Mouse (Mus musculus) small intestine, adult 2 months (tissue): ENCODE results near the gene Gm10762.

ENCODE experiments used
- CTCF ChIP-seq: fragments of 200-500 bp; IDR thresholded peaks from 2 replicates; pipeline ENCODE4 v1.5.1; 2012; ENCODE audit warnings: low read depth, mild to moderate bottlenecking, control low read depth, inconsistent platforms, low read length, moderate library complexity, mixed read lengths; ENCODE audit not compliant: insufficient replicate concordance, insufficient read length; ENCODE audit errors: extremely low read depth
- POLR2A ChIP-seq: fragments of 200-500 bp; IDR thresholded peaks from 2 replicates; pipeline ENCODE4 v1.6.1; 2012; ENCODE audit warnings: low read depth, mild to moderate bottlenecking, control low read depth, inconsistent platforms, low read length, moderate library complexity

GRCm38 (mm10) chr2:128954186-128954585 lies 13.3 kb downstream of the Gm10762 start:
- TF ChIP-seq CTCF (no peak), POLR2A (no peak)
